Mouse (Mus musculus): ENCODE data around the gene Rnf212b.
A peak's percentile ranks its signal among the peaks of the same experiment; 100 is the strongest.
"Not testable (repeated sequence)": the region's sequence is repeated elsewhere in the genome, so short reads cannot be mapped to it uniquely, and the experiment has no call there.

Rnf212b gene

DNA sequence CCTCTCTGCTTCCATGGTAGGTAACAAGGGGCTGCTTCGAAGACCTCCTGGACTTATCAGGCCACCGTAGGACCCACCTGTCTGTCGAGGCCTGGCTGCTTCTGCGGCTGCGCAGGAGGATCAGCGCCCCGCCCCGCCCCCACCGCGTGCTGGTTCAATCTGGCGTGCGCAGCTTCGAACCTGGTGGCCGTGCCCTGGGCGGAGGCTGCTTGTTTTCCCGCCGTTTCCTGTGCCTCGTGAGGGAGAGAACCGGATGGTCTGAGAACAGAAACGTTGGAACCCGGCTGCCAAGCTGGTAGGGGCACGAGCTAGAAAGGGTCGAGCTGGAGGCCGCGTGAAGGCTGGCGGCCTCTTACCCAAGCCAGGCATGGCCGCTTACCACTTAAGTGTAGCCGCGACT, at the start of gene Rnf212b:
Gene Rnf212b (plus strand): TSS at position 151 of the 400 bp plus-strand sequence.
- DNase-seq (ENCODE audit: low read depth, low spot score), result peak; percentile 90

DNA sequence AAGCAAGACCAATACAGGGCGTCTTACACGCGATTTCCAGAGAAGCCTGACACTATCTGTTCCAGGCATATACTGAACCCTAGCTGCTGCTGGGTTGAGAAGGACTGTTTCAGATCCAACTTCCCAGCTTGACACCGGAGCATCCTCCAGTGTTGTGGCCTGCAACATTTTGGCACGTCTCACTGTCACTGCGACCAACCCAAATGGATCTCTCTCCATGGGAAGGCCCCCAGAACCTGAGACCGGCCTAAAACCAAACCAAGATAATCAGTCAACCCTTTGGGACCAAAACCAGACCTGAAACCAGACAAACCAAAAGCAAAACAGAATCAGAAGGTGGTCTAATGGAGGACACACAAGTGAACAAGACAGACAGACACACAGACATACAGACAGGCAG, 47.0 kb upstream of the Rnf212b start:
- not testable (repeated sequence) for DNase-seq (ENCODE audit: low read depth, low spot score)

DNA sequence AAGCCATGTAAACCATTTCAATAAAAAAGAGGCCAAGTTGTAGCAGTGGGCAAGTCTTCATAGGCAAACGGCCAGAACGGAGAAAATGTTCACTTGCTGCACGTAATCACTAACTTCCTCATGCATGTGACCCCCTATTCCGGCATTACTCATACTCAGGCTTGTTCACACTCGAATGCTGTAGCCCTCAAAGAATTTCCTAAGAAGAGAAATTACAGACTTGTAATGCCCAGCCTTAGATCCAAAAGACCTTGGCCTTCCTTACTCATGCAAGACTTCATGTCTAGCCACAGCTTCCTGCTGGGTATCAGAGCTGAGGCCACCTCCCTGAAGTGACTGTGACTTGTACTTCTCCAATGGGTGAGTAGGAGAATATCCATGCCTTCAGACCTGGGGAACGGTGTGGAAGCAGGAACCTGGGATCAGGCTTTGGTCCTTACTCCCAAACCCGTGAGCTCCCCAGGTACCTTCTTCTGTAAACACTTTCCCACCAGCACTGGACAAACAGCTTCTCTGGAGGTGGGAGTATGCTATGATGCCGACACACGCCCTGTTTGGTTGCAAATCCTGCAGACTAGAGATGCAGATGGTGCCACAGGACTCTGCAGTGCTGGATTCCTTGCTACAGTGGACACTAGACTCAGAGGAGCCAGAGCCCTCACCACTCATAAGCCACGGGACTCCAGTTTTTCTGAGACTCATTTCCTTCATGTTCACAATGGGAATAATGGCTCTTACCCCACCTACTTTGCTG, 45.5 kb upstream of the Rnf212b start:
- no peak for DNase-seq (ENCODE audit: low read depth, low spot score)

DNA sequence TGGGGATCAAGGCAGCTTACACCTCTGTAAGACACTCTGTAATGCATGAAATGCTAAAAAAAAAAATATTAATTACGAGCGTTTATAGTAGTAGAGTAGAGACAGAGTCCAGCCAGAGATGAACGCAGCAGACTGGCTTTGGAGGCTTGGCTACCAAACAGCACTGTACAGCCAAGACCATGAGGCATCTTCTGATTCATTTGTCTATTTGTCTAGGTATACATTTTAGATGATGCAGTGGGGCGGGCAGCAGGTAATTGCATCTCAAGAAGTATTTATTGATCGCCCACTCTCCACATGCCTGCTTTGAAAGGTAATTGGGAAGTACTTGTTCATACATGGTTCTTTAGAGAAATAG, 44.9 kb upstream of the Rnf212b start:
- no peak for DNase-seq (ENCODE audit: low read depth, low spot score)

DNA sequence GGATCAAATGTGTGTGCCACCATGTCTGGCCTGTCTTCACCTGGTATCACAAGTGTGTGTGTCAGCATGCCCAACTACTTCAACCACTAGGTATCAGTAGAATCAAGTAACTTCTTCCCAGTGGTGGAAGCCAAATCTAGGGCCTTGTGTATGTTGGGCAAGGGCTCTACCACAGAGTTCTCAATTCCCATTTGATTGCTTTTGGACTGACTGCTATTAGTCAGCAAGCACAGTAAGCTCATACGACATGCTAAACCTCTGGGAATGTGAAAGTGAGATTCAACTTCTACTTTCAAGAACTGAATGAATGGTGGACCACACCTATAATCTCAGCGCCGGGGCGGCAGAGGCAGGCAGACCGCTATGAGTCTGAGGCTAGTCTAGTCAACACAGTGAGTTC, 43.6 kb upstream of the Rnf212b start:
- DNase-seq (ENCODE audit: low read depth, low spot score), result no peak

DNA sequence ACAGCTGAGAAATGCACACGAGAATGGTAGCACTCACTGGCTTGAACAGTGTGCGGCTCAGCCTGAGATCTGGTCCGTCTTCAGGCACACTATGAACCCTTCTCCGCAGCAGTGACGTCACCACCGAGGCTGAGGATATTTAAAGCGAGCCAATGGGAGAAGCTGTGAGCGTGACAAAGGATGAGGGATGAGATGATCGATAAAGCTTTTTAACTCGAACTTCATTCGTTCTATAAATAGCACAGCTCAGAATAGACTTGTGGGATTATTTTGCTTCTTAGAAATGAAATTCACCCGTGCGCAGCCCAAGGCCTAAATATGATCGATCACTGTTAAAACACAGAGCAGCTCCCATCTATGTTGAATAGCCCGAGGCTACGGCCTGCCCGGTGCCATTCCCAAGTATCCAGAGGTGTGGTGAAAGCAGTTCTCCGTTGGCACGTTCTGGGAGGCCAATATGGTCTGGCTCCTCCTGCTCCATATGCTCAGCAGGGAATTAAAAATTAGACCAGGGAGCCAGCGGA, 41.5 kb upstream of the Rnf212b start:
- no peak for DNase-seq (ENCODE audit: low read depth, low spot score)

DNA sequence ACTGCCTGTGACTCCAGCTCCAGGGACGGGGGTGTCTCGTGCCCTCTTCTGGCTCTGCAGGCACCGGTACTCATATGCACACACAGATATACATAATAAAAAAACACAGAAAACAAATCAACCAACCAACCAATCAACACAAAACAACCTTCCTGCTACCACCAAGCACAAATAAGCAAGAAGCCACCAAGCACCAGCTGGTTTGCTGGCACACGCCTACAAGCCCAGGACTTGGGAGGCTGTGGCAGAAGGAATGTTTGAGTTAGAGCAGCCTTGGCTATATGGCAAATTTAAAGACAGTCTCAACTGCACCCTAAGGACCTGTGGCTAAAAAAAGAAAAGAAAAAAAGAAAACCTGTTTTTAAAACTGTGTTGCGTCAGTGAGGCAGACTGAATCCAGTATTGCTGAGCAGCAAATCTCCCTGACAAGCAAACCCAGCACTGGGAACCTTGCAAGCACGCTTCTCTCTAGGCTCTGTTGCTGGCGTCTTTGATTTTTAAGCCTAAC, 38.4 kb upstream of the Rnf212b start:
- no peak for DNase-seq (ENCODE audit: low read depth, low spot score)

DNA sequence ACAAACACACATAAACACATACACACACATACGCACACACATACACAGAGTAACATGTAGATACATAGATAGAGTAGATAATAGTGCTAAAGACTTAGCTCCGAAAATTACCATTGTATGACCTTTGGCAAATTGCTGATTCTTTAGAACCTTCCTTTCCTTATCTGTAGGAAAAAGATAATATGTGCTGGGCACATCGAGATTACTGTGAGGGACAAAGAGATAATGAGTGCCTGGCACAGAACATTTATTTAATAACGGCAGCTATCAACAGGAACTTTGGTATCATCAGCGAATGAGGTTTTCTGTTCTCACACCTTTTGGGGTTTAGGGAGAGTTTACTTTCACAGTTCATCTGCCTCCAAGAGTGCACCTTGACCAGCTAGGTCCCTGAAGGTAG, 37.2 kb upstream of the Rnf212b start:
- DNase-seq (ENCODE audit: low read depth, low spot score), result no peak

DNA sequence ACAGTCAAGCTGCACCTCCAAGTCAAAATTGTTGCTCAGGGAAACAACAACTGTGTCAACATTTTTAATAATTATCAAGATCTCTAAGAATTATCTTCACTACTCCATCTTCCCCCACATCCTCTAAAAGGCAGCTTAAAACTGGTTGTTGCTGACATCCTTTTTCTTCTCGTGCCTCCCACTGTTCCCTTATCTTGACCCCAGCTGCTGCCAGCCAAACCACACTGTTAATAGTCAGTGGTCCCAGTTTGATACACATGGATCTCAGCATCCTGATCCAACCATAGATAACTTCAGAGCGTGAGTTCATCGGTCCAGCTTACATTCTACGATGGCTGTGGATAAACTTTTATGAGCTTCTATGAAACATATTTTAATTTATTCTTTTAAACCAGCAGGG, 36.0 kb upstream of the Rnf212b start:
- DNase-seq (ENCODE audit: low read depth, low spot score), result no peak

DNA sequence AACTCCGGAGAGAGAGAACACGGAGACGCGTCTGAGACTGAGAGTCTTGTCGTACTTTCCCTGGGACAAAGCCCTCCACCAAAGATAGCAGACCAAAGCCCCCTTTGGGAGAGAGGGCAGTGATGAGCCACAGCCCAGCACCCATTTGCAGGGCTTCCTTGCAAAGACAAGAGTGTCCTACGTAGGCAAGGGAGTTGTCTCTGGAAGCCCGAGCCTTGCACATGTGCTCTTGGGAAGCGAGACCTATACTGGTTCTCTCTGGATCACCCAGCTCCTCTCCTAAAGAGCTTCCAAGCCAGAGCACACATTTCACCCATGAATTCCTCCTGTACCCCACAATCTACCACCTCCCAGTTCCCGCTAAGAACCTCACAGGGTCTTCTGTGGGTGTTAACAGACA, 33.9 kb upstream of the Rnf212b start:
- no peak for DNase-seq (ENCODE audit: low read depth, low spot score)

DNA sequence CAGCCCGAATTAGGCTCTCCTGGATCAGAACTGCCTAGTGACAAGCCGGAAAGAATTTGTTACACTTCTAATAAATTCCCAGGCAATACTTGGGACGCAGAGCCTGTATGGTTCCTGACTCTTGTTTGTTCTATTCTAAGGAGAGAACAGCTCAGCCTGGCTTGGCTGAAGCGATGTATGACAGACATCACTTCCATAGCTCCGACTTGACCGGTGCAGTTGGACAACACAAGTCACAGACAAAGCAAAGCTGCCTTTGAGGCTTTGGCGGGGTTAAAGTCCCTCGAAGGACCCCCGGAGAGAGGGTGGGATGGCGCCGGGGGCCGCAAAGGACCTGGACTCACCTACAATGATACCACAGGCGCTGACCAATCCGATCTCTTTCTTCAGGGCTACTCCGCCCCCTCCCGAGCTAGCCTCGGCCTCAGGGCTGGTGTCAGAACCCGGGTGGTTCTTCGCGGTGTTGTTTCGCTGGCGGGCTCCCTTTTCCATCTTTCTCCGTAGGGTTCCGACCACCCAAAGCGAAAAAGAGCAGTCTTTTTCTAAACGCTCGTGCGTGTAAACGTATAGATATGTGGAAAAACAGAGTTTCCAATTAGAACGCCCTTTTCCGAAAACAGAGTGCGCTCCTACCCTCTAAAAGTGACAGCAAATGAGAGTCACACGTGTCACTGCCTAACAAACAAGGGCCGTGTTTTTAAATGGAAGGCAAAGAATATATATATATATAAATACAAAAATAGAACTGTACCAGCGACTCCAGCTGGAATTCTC, 32.9 kb upstream of the Rnf212b start:
- peak; percentile 55 for DNase-seq (ENCODE audit: low read depth, low spot score)

DNA sequence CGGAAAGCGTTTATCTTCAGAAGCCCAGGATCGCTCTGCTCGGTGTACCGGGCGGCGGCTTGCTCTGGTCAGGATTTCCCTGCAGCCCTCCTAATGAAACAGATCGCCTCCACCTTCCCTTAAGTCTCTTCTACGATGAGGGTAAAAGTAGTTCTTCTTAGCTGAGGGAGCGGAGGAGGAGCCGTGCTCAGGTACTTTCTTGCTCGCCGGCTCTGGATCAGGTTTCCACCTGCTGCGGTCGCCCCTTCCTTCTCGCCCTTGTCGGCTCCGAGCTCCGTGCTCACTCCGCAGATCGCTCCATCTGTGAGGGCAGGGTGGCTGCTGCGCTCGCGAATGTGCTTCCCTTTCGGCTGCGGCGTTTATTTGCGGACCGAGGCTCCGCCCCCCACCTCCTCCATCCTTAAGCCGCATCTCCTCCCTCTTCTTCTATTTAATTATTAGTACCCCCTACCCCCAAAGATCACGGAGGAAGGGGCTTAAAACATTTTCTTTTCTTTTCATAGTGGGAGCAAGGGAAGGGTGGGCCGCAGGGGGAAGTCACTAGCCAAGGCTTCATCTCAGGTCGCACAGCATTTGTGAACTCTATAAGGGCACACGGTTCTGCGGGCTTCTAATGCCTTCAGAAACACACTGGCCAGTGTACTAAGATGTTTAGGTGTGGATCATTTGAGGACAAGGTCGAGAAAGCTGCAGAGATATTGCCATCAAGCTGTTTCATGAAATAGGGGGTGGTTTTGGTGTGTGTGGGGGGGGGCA, 32.2 kb upstream of the Rnf212b start, which contains the start of gene Slc7a8:
Gene Slc7a8 (minus strand): TSS at position 337 of the 756 bp plus-strand sequence.
- peak; percentile 78 for DNase-seq (ENCODE audit: low read depth, low spot score)

DNA sequence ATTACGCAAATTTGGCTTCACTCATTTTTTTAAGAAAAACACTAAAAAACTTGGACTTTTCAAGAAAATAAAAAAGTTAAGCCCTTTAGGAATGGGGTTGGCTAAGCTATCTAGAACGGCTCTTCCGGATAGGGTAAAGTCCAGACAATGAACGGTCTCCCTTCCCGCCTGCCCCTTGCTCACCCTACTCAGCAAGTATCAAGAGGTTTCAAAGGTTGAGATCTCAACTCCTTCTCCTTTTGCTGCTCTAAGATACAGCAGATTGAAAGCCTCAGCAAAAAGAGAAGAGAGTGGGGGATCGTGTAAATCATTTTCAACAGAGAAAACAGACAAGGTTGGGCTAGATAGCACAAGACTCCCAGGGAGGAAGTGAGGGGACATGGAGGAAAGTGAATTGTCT, 31.0 kb upstream of the Rnf212b start:
- DNase-seq (ENCODE audit: low read depth, low spot score), result no peak

DNA sequence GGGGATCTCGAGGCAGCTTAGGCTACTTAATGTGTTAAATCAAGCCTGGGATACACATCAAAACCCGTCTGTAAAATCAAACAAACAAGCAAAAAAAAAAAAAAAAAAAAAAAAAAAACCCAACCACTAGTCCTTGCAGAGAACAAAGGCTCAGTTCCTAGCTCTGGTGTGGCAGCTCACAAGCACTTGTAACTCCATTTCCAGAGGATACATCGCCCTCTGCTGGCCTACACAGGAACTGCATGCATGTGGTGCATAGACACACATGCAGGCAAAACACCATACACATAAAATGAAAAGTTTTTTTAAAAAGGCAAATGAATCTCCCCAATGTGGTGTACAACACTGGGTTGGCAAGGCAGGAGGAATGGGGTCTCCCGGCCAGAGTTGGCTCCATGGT, 28.0 kb upstream of the Rnf212b start:
- DNase-seq (ENCODE audit: low read depth, low spot score), result peak; percentile 93

DNA sequence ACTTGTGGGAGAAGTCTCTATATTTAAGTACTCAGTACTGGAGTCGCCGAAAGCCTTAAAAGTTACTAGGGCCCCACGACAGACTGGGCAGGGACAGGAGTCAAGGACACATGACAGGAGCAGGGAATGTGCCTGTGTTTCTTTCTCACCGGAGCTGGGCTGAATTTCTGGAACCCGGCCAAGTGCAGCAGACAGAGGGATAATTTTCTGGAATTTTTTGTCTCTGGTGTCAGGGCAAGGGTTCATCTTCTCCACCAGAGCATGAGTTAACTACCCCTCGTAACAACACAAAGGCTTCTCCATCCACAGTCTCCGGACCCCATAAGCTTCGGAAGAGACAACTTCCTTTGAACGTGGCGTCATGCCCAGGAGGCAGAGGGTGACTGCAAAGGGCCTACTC, 27.5 kb upstream of the Rnf212b start:
- no peak for DNase-seq (ENCODE audit: low read depth, low spot score)

DNA sequence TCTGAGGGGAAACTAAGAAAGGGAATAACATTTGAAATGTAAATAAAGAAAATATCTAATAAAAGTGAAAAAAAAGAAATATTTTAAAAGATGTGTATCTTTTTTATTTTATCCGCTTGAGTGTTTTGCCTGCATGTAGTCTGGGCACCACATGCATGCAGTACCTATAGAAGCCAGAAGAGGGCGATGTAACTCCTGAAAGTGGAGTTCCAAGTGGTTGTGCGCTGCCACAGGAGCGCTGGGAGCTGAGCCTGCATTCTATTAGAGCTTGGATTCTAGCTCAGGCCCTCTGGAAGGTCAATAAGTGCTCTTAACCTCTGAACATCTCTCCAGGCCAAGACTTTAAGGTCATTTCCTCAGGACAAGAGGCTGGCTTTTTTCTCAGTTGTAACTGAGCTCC, 26.7 kb upstream of the Rnf212b start:
- peak; percentile 71 for DNase-seq (ENCODE audit: low read depth, low spot score)

DNA sequence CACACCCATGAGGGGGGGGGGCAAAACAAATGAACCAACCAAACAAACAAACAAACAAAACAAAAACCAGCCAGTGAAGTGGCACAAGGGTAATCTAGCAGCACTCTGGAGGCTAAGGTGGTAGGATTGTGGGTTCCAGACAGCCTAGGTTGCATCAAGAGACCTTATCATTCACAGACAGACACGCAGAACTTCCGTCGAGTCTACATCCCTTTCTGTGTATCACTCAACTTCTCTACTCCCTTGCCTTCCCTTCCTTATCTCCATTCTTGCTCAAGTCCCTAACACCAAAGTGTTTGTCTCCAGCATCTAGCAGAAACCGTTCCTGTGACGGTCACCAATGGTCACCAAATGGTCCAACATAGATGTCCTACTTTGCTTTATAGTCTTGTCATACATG, 25.7 kb upstream of the Rnf212b start:
- no peak for DNase-seq (ENCODE audit: low read depth, low spot score)

DNA sequence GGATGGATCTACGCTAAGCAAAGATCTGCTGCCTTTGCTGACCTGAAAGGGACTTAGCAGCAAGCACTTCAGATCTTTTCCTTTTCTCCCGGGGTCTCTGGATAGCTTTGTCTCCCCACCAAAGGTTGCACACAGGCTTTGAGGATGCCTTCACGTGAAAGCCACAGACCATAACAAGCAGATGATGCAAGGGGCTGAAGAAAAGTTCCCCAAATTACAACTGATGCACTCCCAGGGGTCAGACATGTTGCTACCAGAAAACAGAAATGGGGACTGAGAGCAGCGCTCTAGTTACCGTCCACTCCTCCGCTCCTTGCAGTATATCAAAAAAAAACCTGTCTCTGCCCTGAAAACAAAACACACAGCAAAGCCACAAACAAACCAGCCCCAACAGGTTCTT, 21.8 kb upstream of the Rnf212b start:
- DNase-seq (ENCODE audit: low read depth, low spot score), result no peak

DNA sequence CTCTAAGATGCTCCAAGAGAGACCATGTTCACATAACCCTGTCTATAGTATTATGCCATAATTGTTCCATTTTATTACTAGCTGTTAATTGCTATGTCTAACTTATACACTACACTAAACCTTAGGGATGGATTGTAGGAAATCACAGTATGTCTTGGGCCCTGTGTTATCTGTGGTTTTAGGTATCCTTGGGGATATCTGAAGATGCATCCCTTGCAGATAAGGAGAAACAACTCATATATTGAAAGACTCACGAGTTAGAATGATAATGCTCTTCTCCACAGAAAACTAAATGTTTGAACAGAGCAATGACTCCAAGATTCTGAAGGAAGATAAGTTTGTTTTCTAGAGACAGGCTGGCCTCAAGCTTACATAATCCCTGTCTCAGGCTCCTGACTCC, 20.6 kb upstream of the Rnf212b start:
- DNase-seq (ENCODE audit: low read depth, low spot score), result no peak

DNA sequence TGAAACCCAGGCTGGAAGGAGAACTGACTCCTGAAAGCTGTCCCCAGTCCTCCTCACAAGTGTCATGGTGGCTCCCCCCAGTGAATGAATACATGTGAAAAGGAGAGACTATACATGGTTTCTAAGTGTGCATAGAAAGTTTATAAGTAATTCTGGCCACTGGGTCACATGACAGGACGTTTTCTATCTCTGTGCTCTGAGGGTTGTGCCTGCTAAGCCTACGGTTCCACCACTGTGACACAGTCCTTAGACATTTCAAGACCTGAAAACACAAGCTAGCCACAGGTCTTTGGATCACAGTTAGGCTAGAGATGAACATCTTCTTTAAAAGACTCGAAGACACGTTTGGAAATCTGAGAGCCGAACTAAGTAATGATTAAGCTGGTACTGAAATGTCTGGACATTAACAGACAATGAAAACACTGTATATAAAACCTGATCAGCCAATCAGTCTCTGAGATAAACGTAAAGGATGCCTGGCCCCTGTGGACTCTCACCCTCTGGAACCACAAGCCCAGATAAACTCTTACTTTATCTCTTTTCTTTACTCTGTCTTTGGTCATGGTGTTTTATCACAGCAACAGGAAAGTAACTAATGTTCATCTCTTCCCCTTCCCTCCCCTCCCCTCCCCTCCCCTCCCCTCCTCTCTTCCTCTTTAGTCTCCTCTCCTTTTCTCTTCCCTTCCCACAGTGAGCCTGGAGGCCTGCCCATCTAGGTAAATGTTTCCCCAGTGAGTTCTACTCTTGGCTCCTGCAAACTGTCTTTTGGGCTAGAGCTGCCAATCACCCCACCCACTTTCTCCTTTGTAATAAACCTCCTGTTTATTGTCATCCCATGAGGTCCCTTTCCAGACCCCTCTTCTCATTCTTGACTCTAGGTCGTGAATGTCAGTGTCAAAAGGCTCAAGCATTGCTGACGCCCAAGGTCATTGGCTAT, 19.8 kb upstream of the Rnf212b start:
- peak; percentile 48 for DNase-seq (ENCODE audit: low read depth, low spot score)

DNA sequence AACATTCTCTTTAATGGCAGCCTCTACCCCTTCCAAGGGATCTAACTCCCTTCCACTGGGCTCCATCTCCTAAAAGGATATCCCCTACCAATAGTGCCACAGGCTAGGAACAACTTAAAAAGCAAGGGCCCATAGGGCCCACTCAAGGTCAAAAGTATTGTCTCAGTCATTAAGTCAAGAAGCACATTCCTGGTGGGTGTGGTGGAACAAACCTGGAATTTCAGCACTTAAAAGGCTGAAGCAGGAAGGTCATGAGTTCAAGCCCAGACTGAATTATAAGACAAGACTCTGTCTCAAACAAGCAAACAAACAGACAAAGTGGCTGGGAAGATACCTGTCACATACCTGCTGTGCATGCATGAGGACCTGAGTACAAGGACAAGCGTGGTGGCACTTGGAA, 18.0 kb upstream of the Rnf212b start:
- DNase-seq (ENCODE audit: low read depth, low spot score), result peak; percentile 90
